8 mouse cellular contexts compared by ENCODE assay signal in the genomic region with DNA sequence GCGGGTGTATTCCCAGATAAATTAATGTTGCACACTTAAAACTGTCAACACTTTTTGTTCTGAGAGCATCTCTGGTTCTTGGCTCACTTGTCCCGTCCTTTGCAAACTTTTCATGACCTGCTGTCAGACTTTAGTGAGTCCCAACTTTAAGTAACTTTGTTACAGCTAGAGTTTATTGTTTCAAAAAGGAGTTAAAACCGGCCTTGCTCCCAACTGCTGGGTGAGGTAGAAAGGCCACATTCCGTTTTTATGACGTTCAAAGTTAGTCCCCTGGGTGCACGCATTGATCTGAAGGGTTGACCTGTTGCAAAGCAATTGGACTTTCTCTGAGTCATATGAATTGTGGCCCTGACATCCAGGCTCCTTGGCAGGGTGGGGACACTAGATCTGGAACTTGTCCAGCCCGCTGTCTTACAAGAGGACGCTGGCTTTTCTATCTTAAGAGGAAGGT. TPM values are rescaled to one million over a fixed set of nuclear protein-coding genes. Genes with fewer than 3 reads are reported as not detected.
DNase-seq lines count a peak whose midpoint lies in the region; ATAC-seq and TF ChIP-seq lines count a peak whose summit lies in the region.

No protein-coding gene starts in this region.

- intact Hi-C loops in left cerebral cortex, postnatal 14 days (cut with DNase I): no loop called here

- 10% methylated on average over 8 of the region's 8 CpGs for WGBS in liver, embryonic 16.5 days (ENCODE audit: insufficient replicate concordance)
- 13% methylated on average over 8 of the region's 8 CpGs for WGBS in neural tube, embryonic 11.5 days

- H3K9me3 ChIP-seq in ES-E14 (ENCODE audit: control insufficient read depth, insufficient read depth, low read depth, low read length): no peaks in the 10 kb centered on the region
- no peaks in the 10 kb centered on the region for H3K9me3 ChIP-seq in liver, embryonic 16.5 days (replicated peaks; ENCODE audit: control insufficient read depth, low read length)
- no peaks in the 10 kb centered on the region for H3K9me3 ChIP-seq in neural tube, embryonic 11.5 days (ENCODE audit: control insufficient read depth, low read length)

- no peaks in the 10 kb centered on the region for H3K27me3 ChIP-seq in liver, embryonic 16.5 days (ENCODE audit: control insufficient read depth, insufficient read depth, low read depth, low read length)
- no peaks in the 10 kb centered on the region for H3K27me3 ChIP-seq in neural tube, embryonic 11.5 days (ENCODE audit: control insufficient read depth, insufficient read depth, low read length)

- no peak for DNase-seq in ES-E14 (ENCODE audit: low read depth, low spot score)
- DNase-seq in gastrocnemius, postnatal 25 days: peak; percentile 40
- DNase-seq in neural tube, embryonic 11.5 days (ENCODE audit: low spot score): peak; percentile 37
- DNase-seq in left cerebral cortex, postnatal 14 days (ENCODE audit: low spot score in 2 of 2): no peak
- DNase-seq in T-cell, adult 2 months (ENCODE audit: low spot score): no peak

- H3K4me3 ChIP-seq in ES-E14 (ENCODE audit: insufficient read depth in 1 of 2, low read depth in 1 of 2, low read length in 2 of 2, poor library complexity in 1 of 2, severe bottlenecking in 1 of 2): peak overlapping the region; percentile 70 to 78
- H3K4me3 ChIP-seq in brown adipose tissue, adult 24 weeks (ENCODE audit: insufficient read depth, low read depth, low read length): peak overlapping the region; percentile 98
- H3K4me3 ChIP-seq in liver, embryonic 16.5 days (ENCODE audit: low read depth, low read length): peak overlapping the region; percentile 68
- H3K4me3 ChIP-seq in neural tube, embryonic 11.5 days (ENCODE audit: low read depth, low read length): peak overlapping the region; percentile 78

- peak overlapping the region; percentile 82 for H3K4me2 ChIP-seq in liver, embryonic 16.5 days (ENCODE audit: low read depth, low read length)
- H3K4me2 ChIP-seq in neural tube, embryonic 11.5 days (ENCODE audit: low read depth): peak overlapping the region; percentile 79

- no peaks in the 10 kb centered on the region for H3K36me3 ChIP-seq in ES-E14 (ENCODE audit: control insufficient read depth, insufficient read depth, low read length, poor library complexity, severe bottlenecking)
- no peaks in the 10 kb centered on the region for H3K36me3 ChIP-seq in liver, embryonic 16.5 days (ENCODE audit: control insufficient read depth, insufficient read depth)
- H3K36me3 ChIP-seq in neural tube, embryonic 11.5 days (ENCODE audit: control insufficient read depth, insufficient read depth, low read length): no peaks in the 10 kb centered on the region; the same call in 1 of the 2 replicates

- peak; percentile 3 for ATAC-seq in inflammation-experienced regulatory T-cells, adult 6 months
- ATAC-seq in liver, embryonic 16.5 days (ENCODE audit: low read depth): no peak; the same call in 1 of the 2 replicates
- ATAC-seq in neural tube, embryonic 11.5 days (ENCODE audit: insufficient read depth, low FRiP score, low TSS enrichment): peak; percentile 20; the same call in 1 of the 2 replicates

- H3K27ac ChIP-seq in ES-E14 (ENCODE audit: insufficient read depth, low read depth, low read length, poor library complexity, severe bottlenecking): no peak overlapping the region
- H3K27ac ChIP-seq in brown adipose tissue, adult 24 weeks (replicated peaks; ENCODE audit: low read depth, low read length): peak overlapping the region; percentile 71
- peak overlapping the region; percentile 45 for H3K27ac ChIP-seq in liver, embryonic 16.5 days (ENCODE audit: low read length)
- no peak overlapping the region for H3K27ac ChIP-seq in neural tube, embryonic 11.5 days (ENCODE audit: low read depth, low read length)

- H3K4me1 ChIP-seq in ES-E14 (ENCODE audit: control insufficient read depth in 2 of 2, insufficient read depth in 2 of 2, low read length in 2 of 2, poor library complexity in 1 of 2): no peaks in the 10 kb centered on the region
- peaks cover 2% of the 10 kb centered on the region; the same call in 1 of the 2 replicates for H3K4me1 ChIP-seq in brown adipose tissue, adult 24 weeks (ENCODE audit: control insufficient read depth, insufficient read depth, insufficient read length, low read length)
- peaks cover 7% of the 10 kb centered on the region for H3K4me1 ChIP-seq in liver, embryonic 16.5 days (ENCODE audit: control insufficient read depth, low read depth, low read length)
- peaks cover 3% of the 10 kb centered on the region; the same call in 1 of the 2 replicates for H3K4me1 ChIP-seq in neural tube, embryonic 11.5 days (ENCODE audit: control insufficient read depth, insufficient read depth, low read length)

- no peak overlapping the region for H3K9ac ChIP-seq in ES-E14 (ENCODE audit: insufficient read depth, low read depth, low read length, poor library complexity, severe bottlenecking)
- peak overlapping the region; percentile 72 for H3K9ac ChIP-seq in liver, embryonic 16.5 days (ENCODE audit: low read depth, low read length)
- peak overlapping the region; percentile 98 for H3K9ac ChIP-seq in neural tube, embryonic 11.5 days (ENCODE audit: low read length)

- in situ Hi-C loops in ES-E14 (cut with MboI; ENCODE audit: low sequenced_read_pairs in 2 of 2, unreplicated experiment in 2 of 2): no loop called here

TF ChIP-seq in ES-E14, 5 proteins besides CTCF, POLR2A, EP300 and RAD21:
- no peak for TF ChIP-seq CHD2 (IDR thresholded peaks at IDR 0.05; ENCODE audit: low read depth, low read length)
- no peak for TF ChIP-seq HCFC1 (IDR thresholded peaks at IDR 0.05; ENCODE audit: borderline replicate concordance, insufficient read depth, low read length)
- no peak for TF ChIP-seq ZC3H11A (IDR thresholded peaks at IDR 0.05; ENCODE audit: borderline replicate concordance, low read depth, low read length)
- no peak for TF ChIP-seq ZNF384 (IDR thresholded peaks at IDR 0.05; ENCODE audit: low read depth, low read length)
- TF ChIP-seq MAFK (IDR thresholded peaks at IDR 0.05; ENCODE audit: insufficient read depth, low read depth, low read length): no peak

RNA-seq across cellular contexts. Expression of a gene that starts 0.6 kb away (rescaled TPM):
- total RNA-seq in ES-E14 (2012; rRNA removed): 6.9 and 19.0 TPM in 2 replicates
- polyA plus RNA-seq in brown adipose tissue, adult 24 weeks (2012; ENCODE audit: insufficient read depth, insufficient read length, missing spikeins): 2.9 and 3.0 TPM in 2 replicates
- total RNA-seq in gastrocnemius, postnatal 25 days (2021): 1 to 10 TPM; 3.7 to 4.0 TPM
- polyA plus RNA-seq in inflammation-experienced regulatory T-cells, adult 6 months (2017; shearing (Covaris generic)): 10 to 100 TPM; 17.7 to 51.5 (median 19.2) TPM
- polyA plus RNA-seq in liver, embryonic 16.5 days (2015; fragmentation: Nextera tagmentation; extraction: Ambion mirVana): 4.2 and 4.6 TPM in 2 replicates
- 31.0 and 33.5 TPM in 2 replicates for polyA plus RNA-seq in neural tube, embryonic 11.5 days (2014; fragmentation: Nextera tagmentation; extraction: Ambion mirVana)
- total RNA-seq in left cerebral cortex, postnatal 14 days (2021): 1 to 10 TPM; 2.9 to 3.3 TPM

RNA-seq across cellular contexts. Expression of a gene that starts 43.3 kb away (rescaled TPM):
- not detected in 2 replicates for total RNA-seq in ES-E14 (2012; rRNA removed)
- polyA plus RNA-seq in brown adipose tissue, adult 24 weeks (2012; ENCODE audit: insufficient read depth, insufficient read length, missing spikeins): not detected in 2 replicates
- not detected for total RNA-seq in gastrocnemius, postnatal 25 days (2021)
- polyA plus RNA-seq in inflammation-experienced regulatory T-cells, adult 6 months (2017; shearing (Covaris generic)): not detected
- polyA plus RNA-seq in liver, embryonic 16.5 days (2015; fragmentation: Nextera tagmentation; extraction: Ambion mirVana): not detected in 2 replicates
- not detected in 2 replicates for polyA plus RNA-seq in neural tube, embryonic 11.5 days (2014; fragmentation: Nextera tagmentation; extraction: Ambion mirVana)
- not detected for total RNA-seq in left cerebral cortex, postnatal 14 days (2021)

Comparison
In these comparisons a context has a peak if more than half of its experiments do, and no peak if none do; other contexts are left out.
1. DNase-seq: peak in gastrocnemius, postnatal 25 days (single experiment) and neural tube, embryonic 11.5 days (single experiment); none in ES-E14 (single experiment), left cerebral cortex, postnatal 14 days (0 of 2) and T-cell, adult 2 months (single experiment).
2. H3K27ac ChIP-seq: peak in brown adipose tissue, adult 24 weeks (single experiment) and liver, embryonic 16.5 days (single experiment); none in ES-E14 (single experiment) and neural tube, embryonic 11.5 days (single experiment).
3. Peak in every context shown above with its lines, with median percentiles within 50 percentile points of each other: H3K4me3 ChIP-seq.